Mouse (Mus musculus): Measurements from ENCODE around the gene Clec16a.

GRCm38 (mm10) chr16:10739854-10740398 is 194.8 kb downstream of the Clec16a start:
- TF ChIP-seq CTCF (IDR thresholded peaks at IDR 0.05; ENCODE audit: low read depth) (no peak), EP300 (IDR thresholded peaks at IDR 0.05; ENCODE audit: low read depth) (no peak)

Data from liver, embryonic 14.5 days (tissue).